Mouse (Mus musculus) limb, embryonic 14.5 days (tissue): ENCODE data around the gene Pacs1. TPM values are rescaled to one million over a fixed set of nuclear protein-coding genes. Genes with fewer than 3 reads are reported as not detected.
"Not testable (repeated sequence)": the region's sequence is repeated elsewhere in the genome, so short reads cannot be mapped to it uniquely, and the experiment has no call there.

Experiments used
- ATAC-seq: fragments of 200-750 bp; cut with Nextera tagmentation; 2 replicates; pipeline ENCODE4 v1.8.0; 2017; ENCODE audit warnings: low read depth, moderate number of reproducible peaks, moderate TSS enrichment; ENCODE audit not compliant: low FRiP score
- DNase-seq: peaks from one replicate; pipeline ENCODE4 v3.0.0-alpha.2; 2015; ENCODE audit warnings: low spot score
- H3K27ac ChIP-seq: fragments of 300-500 bp; sonication (generic); replicated peaks from 2 replicates; pipeline ENCODE4 v1.5.1; 2014; ENCODE audit warnings: low read depth, mild to moderate bottlenecking, low read length, moderate library complexity, mixed read lengths
- H3K27me3 ChIP-seq: fragments of 300-500 bp; sonication (generic); 2 replicates; pipeline ENCODE4 v1.6.1; 2014; ENCODE audit warnings: low read length, mixed read lengths; ENCODE audit not compliant: control insufficient read depth, insufficient read depth
- H3K36me3 ChIP-seq: fragments of 300-500 bp; sonication (generic); 2 replicates; pipeline ENCODE4 v1.6.1; 2014; ENCODE audit warnings: mild to moderate bottlenecking, low read length, moderate library complexity, mixed read lengths; ENCODE audit not compliant: control insufficient read depth, insufficient read depth
- H3K4me1 ChIP-seq: fragments of 300-500 bp; sonication (generic); 2 replicates; pipeline ENCODE4 v1.6.1; 2014; ENCODE audit warnings: antibody characterized with exemption, low read length, mixed read lengths; ENCODE audit not compliant: control insufficient read depth, insufficient read depth
- H3K4me2 ChIP-seq: fragments of 300-500 bp; sonication (generic); replicated peaks from 2 replicates; pipeline ENCODE4 v1.6.1; 2014; ENCODE audit warnings: low read depth, mild to moderate bottlenecking, low read length, moderate library complexity; ENCODE audit not compliant: severe bottlenecking
- H3K4me3 ChIP-seq: fragments of 300-500 bp; sonication (generic); replicated peaks from 2 replicates; pipeline ENCODE4 v1.5.1; 2014; ENCODE audit warnings: low read length
- H3K9ac ChIP-seq: fragments of 300-500 bp; sonication (generic); 2 replicates; pipeline ENCODE4 v1.6.1; 2014; ENCODE audit warnings: mild to moderate bottlenecking, low read depth, low read length, moderate library complexity; ENCODE audit not compliant: severe bottlenecking
- H3K9me3 ChIP-seq: fragments of 300-500 bp; sonication (generic); 2 replicates; pipeline ENCODE4 v1.6.1; 2016; ENCODE audit warnings: low read length; ENCODE audit not compliant: control insufficient read depth
- POLR2A ChIP-seq: fragments of 200-500 bp; IDR thresholded peaks from 2 replicates; pipeline ENCODE4 v1.8.0; 2012; ENCODE audit warnings: inconsistent platforms, mild to moderate bottlenecking, moderate library complexity, borderline replicate concordance; ENCODE audit not compliant: insufficient read depth, insufficient read length; ENCODE audit errors: extremely low read depth
- WGBS: fragments of 180-500 bp; shearing (Covaris S2); extraction: QIAGEN DNeasy Blood & Tissue Kit; methylation state at CpG from one replicate; pipeline ENCODE4 v1.1.7; 2014; 5-methylcytosine and 5-hydroxymethylcytosine counted together
- polyA plus RNA-seq, 2 experiments: library from polyadenylated mRNA; depleted of rRNA in 1 of 2; stranded (reverse) in 1 of 2; unstranded in 1 of 2; fragments of >200 nt; fragmentation: Nextera tagmentation in 1 of 2; extraction: Ambion mirVana in 1 of 2; gene quantifications; 2 replicates each; pipeline versions ENCODE4 v1.2.1 to v1.2.3; 2012 to 2014

Gene Pacs1
- polyA plus RNA-seq, 2 experiments, result 30.7 to 42.0 TPM

GRCm38 (mm10) chr19:5224624-5225023 is 48.3 kb downstream of the Pacs1 start:
- no peaks in the 10 kb centered on the region for H3K9me3 ChIP-seq
- no peak for TF ChIP-seq POLR2A

GRCm38 (mm10) chr19:5224077-5224476 is 48.8 kb downstream of the Pacs1 start:
- 88% methylated on average over 4 of the region's 4 CpGs for WGBS

More at GRCm38 (mm10) chr19:5224624-5225023, 48.3 kb downstream of the Pacs1 start:
- H3K9ac ChIP-seq, result no peak overlapping the region
- no peaks in the 10 kb centered on the region for H3K27me3 ChIP-seq
- no peak for DNase-seq
- H3K36me3 ChIP-seq, result no peaks in the 10 kb centered on the region
- H3K4me2 ChIP-seq, result no peak overlapping the region
- no peaks in the 10 kb centered on the region for H3K4me1 ChIP-seq
- no peak overlapping the region for H3K4me3 ChIP-seq
- H3K27ac ChIP-seq, result no peak overlapping the region
- WGBS, result 34% methylated on average over 2 of the region's 2 CpGs
- ATAC-seq, result no peak

GRCm38 (mm10) chr19:5221926-5222325 is 51.0 kb downstream of the Pacs1 start:
- 76% methylated on average over 2 of the region's 2 CpGs for WGBS
- Histone ChIP-seq H3K27ac (no peak overlapping the region), H3K36me3 (no peaks in the 10 kb centered on the region), H3K9ac (no peak overlapping the region), H3K4me1 (no peaks in the 10 kb centered on the region), H3K27me3 (no peaks in the 10 kb centered on the region), H3K9me3 (no peaks in the 10 kb centered on the region), H3K4me2 (no peak overlapping the region), H3K4me3 (no peak overlapping the region)
- TF ChIP-seq POLR2A, result no peak
- no peak for DNase-seq
- no peak for ATAC-seq

More at GRCm38 (mm10) chr19:5224077-5224476, 48.8 kb downstream of the Pacs1 start:
- Histone ChIP-seq H3K4me1 (no peaks in the 10 kb centered on the region), H3K27ac (no peak overlapping the region), H3K9ac (no peak overlapping the region), H3K4me3 (no peak overlapping the region), H3K27me3 (no peaks in the 10 kb centered on the region), H3K36me3 (no peaks in the 10 kb centered on the region), H3K9me3 (no peaks in the 10 kb centered on the region), H3K4me2 (no peak overlapping the region)
- ATAC-seq (no peak), DNase-seq (no peak)
- TF ChIP-seq POLR2A, result no peak

- ATAC-seq, H3K27me3 ChIP-seq, H3K4me1 ChIP-seq, H3K27ac ChIP-seq, DNase-seq, H3K9me3 ChIP-seq, H3K4me2 ChIP-seq, H3K4me3 ChIP-seq, H3K9ac ChIP-seq, H3K36me3 ChIP-seq: not testable (repeated sequence)
- 33% methylated on average over 2 of the region's 2 CpGs for WGBS
These were observed 51.6 kb downstream of the Pacs1 start for GRCm38 (mm10) chr19:5221219-5221723.

- Histone ChIP-seq H3K27me3 (no peaks in the 10 kb centered on the region), H3K9ac (no peak overlapping the region), H3K4me2 (no peak overlapping the region), H3K27ac (no peak overlapping the region), H3K9me3 (no peaks in the 10 kb centered on the region), H3K4me3 (no peak overlapping the region), H3K36me3 (no peaks in the 10 kb centered on the region), H3K4me1 (no peaks in the 10 kb centered on the region)
- no peak for TF ChIP-seq POLR2A
- 82% methylated on average over 3 of the region's 3 CpGs for WGBS
- DNase-seq (no peak), ATAC-seq (no peak)
These were observed 52.5 kb downstream of the Pacs1 start for GRCm38 (mm10) chr19:5220389-5220788.

- no peaks in the 10 kb centered on the region for H3K36me3 ChIP-seq
- H3K9me3 ChIP-seq, result no peaks in the 10 kb centered on the region
- H3K4me1 ChIP-seq, result no peaks in the 10 kb centered on the region
- no peak for TF ChIP-seq POLR2A
- 86% methylated on average over 2 of the region's 2 CpGs for WGBS
- H3K27me3 ChIP-seq, result no peaks in the 10 kb centered on the region
- H3K4me2 ChIP-seq, result no peak overlapping the region
- no peak overlapping the region for H3K9ac ChIP-seq
- no peak for ATAC-seq
- no peak overlapping the region for H3K27ac ChIP-seq
- H3K4me3 ChIP-seq, result no peak overlapping the region
- no peak for DNase-seq
These were observed 71.2 kb downstream of the Pacs1 start for GRCm38 (mm10) chr19:5201691-5202090.

GRCm38 (mm10) chr19:5200617-5201016 is 72.3 kb downstream of the Pacs1 start:
- not testable (repeated sequence) for H3K27me3 ChIP-seq, H3K4me3 ChIP-seq, H3K4me2 ChIP-seq, ATAC-seq, H3K27ac ChIP-seq, DNase-seq, H3K4me1 ChIP-seq, H3K9me3 ChIP-seq, H3K36me3 ChIP-seq, H3K9ac ChIP-seq
- WGBS, result 82% methylated on average over 4 of the region's 4 CpGs
